Mouse (Mus musculus) thymus, postnatal 36 days (tissue): ENCODE measurements around the gene Banp.

Source experiments
- DNase-seq, 2 experiments: peaks; one replicate each; pipeline ENCODE4 v3.0.0; 2022; ENCODE audit warnings: mixed read lengths in 2 of 2

Banp gene

GRCm38 (mm10) chr8:121949222-121949800, at the start of gene Banp:
Banp (plus strand) TSS chr8:121949750.
- DNase-seq: no peak

DNA sequence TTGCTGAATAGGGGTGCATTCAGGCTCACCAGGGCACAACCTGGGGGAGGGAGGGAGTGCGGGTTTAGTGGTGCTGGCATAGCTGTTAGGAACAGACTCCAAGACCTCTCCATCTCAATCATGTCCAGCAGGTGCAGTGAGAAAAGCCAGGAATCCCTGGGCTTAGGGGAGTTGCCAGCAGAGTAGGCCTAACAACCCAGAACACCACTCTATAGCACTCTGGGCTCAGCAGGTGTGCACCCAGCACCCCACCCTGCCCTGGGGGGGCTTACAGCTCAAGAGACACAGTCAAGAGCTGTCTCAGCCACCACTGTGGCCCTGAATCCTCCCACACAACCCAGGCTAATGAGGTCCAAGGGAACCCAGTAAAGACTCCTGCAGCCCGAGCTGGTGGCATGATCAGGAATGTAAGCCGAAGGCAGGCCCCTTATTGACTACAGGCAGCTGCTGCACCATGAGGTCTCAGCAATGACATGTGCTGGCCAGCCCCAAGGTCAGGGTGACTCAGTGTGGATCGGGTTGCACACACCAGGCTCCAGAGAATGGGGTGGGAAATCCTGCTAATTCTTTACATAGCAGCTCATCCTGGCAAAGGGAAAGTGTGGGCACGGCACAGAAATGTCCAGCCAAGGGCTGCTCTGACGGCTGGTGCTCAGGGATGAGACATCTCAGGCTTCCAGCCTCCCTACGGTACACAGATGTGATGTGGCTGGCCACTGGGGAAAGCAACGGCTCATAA, 47.9 kb upstream of the Banp start:
- DNase-seq: no peak

DNA sequence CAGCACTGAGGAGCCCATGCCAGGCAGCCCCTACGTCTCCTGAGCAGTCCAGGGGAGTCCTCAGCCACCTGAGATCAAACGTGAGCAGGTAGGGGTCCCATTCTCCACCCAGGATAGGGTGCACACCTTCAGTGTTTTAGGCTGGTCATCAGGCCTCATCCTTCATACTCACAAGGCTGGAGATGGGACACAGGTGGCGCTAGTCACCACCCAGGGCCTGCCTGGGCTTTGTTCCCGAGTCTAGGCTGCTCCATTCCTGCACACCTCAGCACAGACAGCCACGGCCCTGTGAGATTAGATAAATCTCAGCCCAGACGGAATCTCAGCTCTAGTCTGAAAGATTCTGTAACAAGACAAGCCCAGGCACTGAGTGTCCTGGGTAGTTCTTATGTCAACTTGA, 45.6 kb upstream of the Banp start:
- no peak for DNase-seq

DNA sequence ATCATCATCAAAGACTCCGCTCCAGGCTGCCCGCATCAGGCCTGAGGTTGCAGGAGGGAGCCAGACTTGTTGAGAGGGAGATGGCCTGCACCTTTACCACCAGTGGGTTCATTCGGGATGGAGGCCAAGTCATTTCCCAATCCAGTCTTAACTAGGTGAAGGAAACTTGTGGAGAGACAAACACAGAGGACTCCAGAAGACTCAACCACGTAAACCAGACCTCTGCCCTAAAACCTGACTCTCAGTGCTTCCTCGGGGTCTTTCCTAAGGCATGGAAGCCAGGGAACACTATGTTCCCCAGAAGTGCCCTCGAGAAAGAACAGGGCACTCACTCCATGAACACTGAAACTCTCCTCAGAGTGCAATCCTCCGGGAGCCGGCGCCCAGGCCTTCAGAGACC, 44.6 kb upstream of the Banp start:
- DNase-seq: no peak

- DNase-seq: no peak
These were observed 44.1 kb upstream of the Banp start for GRCm38 (mm10) chr8:121905420-121905819.

DNA sequence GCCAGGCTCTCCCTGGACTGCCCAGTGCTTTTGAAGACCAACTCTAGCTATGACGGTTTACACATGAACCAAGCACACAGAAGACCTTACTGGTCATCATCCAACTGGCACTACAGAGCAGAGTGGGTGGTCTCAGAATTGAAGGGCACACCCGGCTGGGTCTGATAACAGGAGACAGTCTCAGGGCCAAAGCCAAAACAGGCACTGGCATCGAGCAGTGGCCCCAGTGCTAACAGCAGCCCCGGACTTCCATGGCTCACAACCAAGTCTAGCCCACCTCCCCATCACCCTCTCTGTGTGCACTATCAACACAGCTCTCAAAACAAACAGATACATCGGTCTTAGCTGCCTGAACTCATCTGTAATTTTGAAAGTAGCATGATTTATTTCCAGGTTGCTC, 43.7 kb upstream of the Banp start:
- DNase-seq: no peak

DNA sequence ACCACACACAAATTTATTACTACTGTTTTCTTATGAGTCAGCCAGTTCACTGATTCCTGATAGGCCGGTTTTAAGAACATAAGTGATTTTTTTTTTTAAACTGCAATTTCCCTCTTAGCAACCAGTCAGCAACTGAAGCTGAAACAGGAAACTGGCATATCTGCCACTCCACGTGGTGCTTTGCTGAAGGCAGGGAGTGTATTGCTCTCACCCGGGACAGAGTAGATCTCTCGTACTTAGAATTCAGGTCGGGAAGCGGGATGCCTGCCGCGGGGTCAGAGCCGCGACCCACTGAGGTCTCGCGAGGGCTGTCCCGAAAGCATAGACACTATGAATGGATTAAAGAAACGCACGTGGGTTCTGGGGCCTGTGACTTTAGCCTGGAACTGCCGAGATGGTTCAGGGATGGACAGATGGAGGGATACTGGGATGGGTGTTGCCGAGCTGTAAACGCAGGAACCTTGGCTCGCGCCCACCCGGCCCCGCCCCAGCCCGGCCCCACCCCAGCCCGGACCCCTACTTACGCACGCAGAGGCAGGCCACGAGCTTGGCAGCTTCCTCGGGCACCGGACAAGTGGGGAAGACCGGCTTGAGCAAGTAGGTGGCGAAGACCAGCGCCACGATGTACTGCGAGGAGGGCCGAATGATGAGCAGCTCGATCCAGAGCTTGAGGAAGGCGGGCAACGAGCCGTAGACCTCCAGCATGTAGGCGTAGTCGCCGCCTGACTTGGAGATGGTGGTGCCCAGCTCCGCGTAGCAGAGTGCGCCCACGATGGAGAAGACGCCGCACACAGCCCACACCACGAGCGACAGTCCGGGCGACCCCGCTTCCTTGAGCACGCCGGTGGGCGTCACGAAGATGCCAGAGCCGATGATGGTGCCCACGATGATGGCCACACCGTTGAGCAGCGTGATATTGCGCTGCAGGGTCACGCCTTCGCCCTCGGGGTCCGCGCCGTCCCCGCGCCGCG, 42.7 kb upstream of the Banp start:
- DNase-seq: peak; percentile 16 to 34

GRCm38 (mm10) chr8:121907587-121908248, 41.8 kb upstream of the Banp start, which contains the start of gene Slc7a5:
Slc7a5 (minus strand) TSS chr8:121907694.
- peak; percentile 98 for DNase-seq

DNA sequence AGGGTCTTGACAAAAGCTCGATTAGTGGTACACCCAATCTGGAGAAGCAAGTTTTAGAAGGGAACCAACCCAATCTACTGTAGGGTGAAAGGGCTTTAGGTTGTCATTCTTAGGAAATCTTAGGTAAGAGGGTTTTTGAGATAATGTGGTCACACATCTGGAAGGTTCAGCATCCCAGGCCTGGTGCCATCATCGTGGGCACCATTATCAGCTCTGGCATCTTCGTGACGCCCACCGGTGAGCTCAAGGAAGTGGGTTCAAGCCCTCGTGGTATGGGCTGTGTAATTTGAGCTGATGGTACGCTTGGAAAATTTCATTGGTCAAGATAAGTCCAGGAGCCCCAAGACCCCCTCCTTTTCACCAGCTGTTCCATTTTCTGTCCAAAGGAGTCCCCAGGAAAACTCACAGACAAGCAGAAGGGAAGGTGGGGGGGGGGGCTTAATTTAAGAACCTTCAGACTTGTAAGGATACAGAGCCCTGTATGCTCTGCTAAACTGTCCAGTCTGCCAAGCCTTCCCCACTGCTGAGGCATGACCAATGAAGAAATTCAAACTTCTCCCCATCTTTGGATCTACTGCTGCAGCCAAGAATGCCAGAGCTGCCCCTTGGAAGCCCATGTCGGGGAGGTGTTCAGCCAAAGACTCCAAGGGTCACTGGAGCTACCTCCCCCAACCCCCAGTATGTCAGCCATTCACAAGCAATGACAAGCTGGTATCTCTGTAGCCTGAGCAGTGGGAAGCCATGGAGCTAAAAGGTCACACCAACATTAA, 41.0 kb upstream of the Banp start:
- peak in 1 of 2 experiments; percentile 19 for DNase-seq

GRCm38 (mm10) chr8:121909148-121909541, 40.4 kb upstream of the Banp start:
- DNase-seq: no peak

DNA sequence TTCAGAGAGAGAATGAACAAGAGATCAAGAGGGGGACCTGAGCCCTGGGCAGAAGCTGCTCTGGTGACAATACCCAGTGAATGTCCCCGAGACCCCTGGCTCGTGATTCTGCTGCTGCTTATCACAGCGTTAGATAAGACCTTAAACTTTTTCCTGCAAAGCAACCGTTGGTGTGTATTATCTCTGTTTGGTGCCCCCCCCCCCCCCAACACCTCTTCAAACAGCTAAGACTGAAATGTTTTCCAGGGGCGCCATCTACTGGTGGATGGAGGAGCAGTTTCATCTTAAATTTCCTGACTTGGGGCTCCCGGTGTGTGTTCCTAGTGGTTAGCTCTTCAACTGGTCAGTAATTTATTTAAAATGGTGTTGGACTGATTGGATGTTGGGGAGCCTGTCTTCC, 39.9 kb upstream of the Banp start:
- peak; percentile 68 to 73 for DNase-seq

DNA sequence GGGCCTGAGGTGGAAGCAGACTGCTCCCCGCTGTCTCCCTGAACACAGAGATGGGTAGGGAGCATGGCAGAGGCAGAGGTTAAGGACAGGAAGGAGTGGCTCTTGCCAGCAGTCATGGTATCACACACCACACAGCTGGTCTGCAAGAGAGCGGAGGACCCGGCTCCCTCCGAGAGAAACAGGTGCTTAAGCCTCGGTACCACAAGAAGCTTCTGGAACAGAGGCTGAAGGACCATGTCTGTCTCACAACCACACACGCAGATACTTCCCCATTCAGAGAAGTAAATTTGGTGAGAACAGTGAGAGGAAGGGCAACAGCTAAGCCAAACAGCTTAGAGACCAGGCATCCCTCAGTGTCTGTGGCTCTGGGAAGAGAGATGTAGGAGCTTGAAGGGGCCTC, 38.1 kb upstream of the Banp start:
- DNase-seq: no peak

DNA sequence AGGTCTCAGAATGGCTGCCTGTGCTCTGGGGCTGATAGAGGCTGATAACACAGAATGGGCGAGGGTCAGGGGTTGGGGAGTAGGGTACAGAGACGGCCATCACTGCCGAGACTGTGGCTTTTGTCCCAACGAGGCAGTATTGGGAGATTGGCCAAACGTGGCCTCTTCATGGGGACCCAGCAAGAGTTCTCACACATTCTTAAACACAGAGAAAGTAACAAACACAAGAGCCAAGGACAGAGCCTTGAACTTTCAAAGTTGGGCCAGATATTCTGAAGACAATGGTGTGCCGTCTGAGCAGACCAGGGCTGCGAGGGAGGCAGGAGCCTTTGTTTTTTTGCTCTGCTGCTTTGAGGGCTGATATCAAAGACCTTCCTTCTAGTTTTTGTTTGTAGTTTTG, 37.6 kb upstream of the Banp start:
- no peak for DNase-seq

GRCm38 (mm10) chr8:121912831-121913230, 36.7 kb upstream of the Banp start:
- DNase-seq: no peak

- no peak for DNase-seq
These were observed 36.2 kb upstream of the Banp start for GRCm38 (mm10) chr8:121913378-121913777.

- DNase-seq: no peak
These were observed 30.4 kb upstream of the Banp start for GRCm38 (mm10) chr8:121919158-121919557.

DNA sequence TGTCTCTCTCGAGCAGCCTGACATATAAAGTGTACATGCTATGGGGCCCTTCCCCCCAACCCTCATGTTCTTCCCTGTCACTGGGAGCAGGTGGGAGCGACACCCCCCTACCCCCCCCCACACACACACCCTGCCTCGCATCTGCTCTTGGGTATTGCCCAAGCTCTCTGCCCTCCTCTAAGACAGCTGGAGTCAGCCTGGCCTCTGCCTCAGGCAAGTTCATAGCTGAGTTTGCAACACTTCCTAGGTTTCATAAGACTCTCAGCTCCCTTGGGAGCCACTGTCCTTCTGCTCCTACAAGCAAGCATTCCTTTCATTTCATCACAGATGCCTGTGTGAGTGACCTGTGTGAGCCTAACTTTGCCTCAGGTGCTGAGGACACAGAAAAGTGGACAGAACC, 29.8 kb upstream of the Banp start:
- no peak for DNase-seq

DNA sequence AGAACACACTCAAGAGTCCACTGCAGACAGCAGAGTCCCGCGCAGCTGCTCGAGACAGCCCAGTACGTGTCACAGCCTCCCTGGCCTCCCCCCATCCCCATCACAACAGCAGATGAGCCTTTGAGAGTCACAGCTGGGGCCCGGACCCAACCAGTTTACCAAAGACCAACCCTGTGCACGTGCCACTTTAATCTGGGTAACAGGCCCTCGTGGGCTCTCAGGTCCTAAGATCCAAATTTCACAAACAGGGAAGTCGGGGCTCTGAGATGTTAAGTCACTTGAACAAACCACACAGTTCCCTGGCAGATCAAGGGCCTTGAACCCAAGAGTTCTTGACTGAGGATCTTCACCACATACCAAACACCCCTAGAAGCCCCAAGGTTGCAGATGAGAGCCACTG, 28.0 kb upstream of the Banp start:
- no peak for DNase-seq

DNA sequence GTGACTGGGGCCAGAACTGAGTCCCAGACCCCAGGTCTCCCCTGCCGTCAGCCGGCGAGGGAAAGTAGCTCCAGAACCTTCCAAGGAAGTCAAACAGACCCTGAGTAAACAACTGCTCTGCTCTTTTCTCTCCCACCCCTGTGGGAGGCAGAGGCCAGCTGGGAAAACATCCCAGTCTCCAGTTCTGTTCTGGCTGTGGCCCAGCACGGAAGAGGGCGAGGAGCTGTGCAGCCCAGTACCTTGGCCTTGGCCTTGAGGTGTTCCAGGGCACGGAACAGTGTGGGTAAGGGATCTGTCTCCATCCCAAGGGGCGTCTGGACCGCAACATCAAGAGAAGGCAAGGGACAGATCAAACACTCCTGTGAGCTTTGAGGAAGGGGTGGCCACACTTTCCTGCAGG, 27.4 kb upstream of the Banp start:
- no peak for DNase-seq

DNA sequence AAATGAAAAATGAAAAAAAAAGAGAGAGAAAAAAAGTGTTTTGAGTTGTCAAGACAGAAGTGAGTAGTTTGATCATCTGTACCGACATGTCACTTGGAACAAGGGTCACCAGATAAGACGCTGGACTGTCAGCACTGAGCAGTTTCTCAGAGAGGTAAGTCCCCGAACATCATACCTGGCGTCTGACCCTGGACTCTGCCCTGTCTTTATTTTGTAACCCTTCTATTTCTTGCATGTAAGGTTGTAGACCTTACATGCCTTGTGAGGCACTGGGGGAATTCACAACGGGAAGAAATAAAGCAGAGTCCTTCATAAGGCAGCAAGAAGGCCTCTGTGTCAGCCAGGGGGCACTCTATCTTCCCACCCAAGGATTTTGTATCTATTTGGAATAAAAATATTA, 24.9 kb upstream of the Banp start:
- no peak for DNase-seq

DNA sequence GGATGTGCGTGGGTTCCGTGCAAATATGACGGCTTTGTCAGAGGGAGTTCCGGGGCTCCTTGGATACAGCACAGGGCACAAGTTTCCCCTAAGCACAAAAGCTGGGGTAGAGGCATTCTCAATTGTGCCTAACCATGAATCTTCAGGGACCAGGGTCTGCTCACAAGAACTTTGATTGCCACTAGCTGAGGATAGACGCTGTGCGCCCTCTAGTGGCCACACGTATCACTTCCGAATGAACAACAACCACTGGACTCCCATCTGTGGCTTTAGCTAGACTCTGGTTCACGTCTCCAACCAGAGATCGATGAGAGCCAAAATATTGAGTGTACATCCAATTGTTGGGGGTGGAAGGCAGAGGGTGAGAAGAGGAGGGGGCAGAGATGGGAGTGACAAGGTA, 23.9 kb upstream of the Banp start:
- DNase-seq: peak; percentile 61 to 70

DNA sequence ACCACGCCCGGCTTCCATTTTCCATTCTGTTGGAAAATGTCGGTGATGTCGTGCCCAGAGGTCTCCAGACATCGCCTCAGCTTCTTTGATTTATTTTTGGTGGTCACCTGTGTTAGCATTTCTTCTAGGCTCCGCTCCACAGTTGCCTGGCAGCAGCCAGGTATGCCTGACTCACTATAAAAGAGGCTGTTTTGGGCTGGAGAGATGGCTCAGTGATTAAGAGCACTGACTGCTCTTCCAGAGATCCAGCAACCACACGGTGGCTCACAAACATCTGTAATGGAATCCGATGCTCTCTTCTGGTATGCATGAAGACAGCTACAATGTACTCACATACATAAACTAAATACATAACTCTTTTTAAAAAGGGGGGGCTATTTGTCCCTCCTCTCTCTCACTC, 23.3 kb upstream of the Banp start:
- no peak for DNase-seq
